Mouse (Mus musculus) midbrain, embryonic 12.5 days (tissue): ENCODE measurements around the gene Rhob. TPM values are rescaled to one million over a fixed set of nuclear protein-coding genes. Genes with fewer than 3 reads are reported as not detected.

Experiments
- ATAC-seq: fragments of 200-750 bp; cut with Nextera tagmentation; 2 replicates; pipeline ENCODE4 v1.8.0; 2017; ENCODE audit warnings: low read depth, moderate TSS enrichment, moderate library complexity; ENCODE audit not compliant: low FRiP score
- H3K27ac ChIP-seq: fragments of 300-500 bp; sonication (generic); replicated peaks from 2 replicates; pipeline ENCODE4 v1.5.1; 2016; ENCODE audit warnings: mild to moderate bottlenecking
- H3K27me3 ChIP-seq: fragments of 300-500 bp; sonication (generic); 2 replicates; pipeline ENCODE4 v1.6.1; 2016; ENCODE audit warnings: mild to moderate bottlenecking
- H3K36me3 ChIP-seq: fragments of 300-500 bp; sonication (generic); 2 replicates; pipeline ENCODE4 v1.6.1; 2016
- H3K4me1 ChIP-seq: fragments of 300-500 bp; sonication (generic); 2 replicates; pipeline ENCODE4 v1.6.1; 2016
- H3K4me2 ChIP-seq: fragments of 300-500 bp; sonication (generic); replicated peaks from 2 replicates; pipeline ENCODE4 v1.6.1; 2016; ENCODE audit warnings: mild to moderate bottlenecking, moderate library complexity
- H3K4me3 ChIP-seq: fragments of 300-500 bp; sonication (generic); 2 replicates; pipeline ENCODE4 v1.5.1; 2016; ENCODE audit warnings: mild to moderate bottlenecking
- H3K9ac ChIP-seq: fragments of 300-500 bp; sonication (generic); replicated peaks from 2 replicates; pipeline ENCODE4 v1.6.1; 2016; ENCODE audit warnings: mild to moderate bottlenecking, moderate library complexity
- H3K9me3 ChIP-seq: fragments of 300-500 bp; sonication (generic); 2 replicates; pipeline ENCODE4 v1.6.1; 2016; ENCODE audit warnings: mild to moderate bottlenecking
- WGBS: fragments of 180-500 bp; shearing (Covaris S2); methylation state at CpG from one replicate; pipeline ENCODE4 v1.1.7; 2016; 5-methylcytosine and 5-hydroxymethylcytosine counted together
- polyA plus RNA-seq: library from polyadenylated mRNA; unstranded; fragments of >200 nt; fragmentation: Nextera tagmentation; extraction: Ambion mirVana; gene quantifications from 2 replicates; pipeline ENCODE4 v1.2.1, GENCODE M21; 2016

The Rhob gene
- polyA plus RNA-seq, 1 experiment from 2014 or later = 72.0 TPM

DNA sequence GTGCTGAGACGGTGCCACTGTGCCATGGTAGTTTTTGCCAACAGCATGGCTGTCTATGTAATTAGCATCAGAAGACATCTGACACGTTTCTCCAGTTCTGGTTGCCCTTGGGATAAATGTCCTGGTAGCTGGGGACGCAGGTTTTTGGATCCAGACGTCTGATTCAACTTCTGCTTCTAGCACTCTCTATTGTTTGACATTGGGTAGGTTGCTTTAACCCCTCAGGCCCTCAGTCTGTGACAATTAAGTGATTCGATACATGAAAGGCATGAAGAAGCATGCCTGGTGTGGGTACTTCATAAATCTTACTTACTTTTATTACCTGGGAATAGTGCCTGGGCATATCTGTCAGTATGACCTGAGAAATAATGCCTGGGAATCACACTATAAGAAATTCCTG is 24.3 kb upstream of the Rhob start:
- Histone ChIP-seq H3K4me2 (no peak overlapping the region), H3K27ac (no peak overlapping the region), H3K27me3 (no peaks in the 10 kb centered on the region), H3K4me3 (no peak overlapping the region), H3K9me3 (no peaks in the 10 kb centered on the region), H3K9ac (no peak overlapping the region), H3K4me1 (no peaks in the 10 kb centered on the region), H3K36me3 (no peaks in the 10 kb centered on the region)
- no peak for ATAC-seq
- WGBS = 64% methylated on average over 5 of the region's 5 CpGs

DNA sequence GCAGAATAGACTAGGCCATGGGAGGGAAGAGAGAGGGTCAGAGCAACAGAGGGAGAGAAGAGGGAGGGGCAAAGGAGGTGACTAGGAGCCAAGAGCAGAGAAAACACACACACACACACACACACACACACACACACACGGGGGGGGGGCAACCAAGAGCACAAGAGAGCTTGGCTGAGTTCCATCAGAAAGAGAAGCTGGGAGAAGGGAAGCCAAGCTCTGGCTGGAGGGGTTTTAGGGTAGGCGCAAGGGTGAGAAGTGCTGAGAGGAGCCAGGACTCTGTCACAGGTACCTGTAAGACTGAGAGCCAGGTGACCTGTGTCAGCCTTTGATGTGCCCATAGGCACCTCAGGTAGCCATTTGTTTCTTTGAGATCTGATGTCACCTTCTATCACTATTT is 22.9 kb upstream of the Rhob start:
- Histone ChIP-seq H3K9me3 (no peaks in the 10 kb centered on the region), H3K27me3 (no peaks in the 10 kb centered on the region), H3K36me3 (no peaks in the 10 kb centered on the region), H3K4me2 (no peak overlapping the region), H3K4me3 (no peak overlapping the region), H3K4me1 (no peaks in the 10 kb centered on the region), H3K9ac (no peak overlapping the region), H3K27ac (no peak overlapping the region)
- ATAC-seq = no peak
- WGBS = 66% methylated on average over 2 of the region's 2 CpGs

DNA sequence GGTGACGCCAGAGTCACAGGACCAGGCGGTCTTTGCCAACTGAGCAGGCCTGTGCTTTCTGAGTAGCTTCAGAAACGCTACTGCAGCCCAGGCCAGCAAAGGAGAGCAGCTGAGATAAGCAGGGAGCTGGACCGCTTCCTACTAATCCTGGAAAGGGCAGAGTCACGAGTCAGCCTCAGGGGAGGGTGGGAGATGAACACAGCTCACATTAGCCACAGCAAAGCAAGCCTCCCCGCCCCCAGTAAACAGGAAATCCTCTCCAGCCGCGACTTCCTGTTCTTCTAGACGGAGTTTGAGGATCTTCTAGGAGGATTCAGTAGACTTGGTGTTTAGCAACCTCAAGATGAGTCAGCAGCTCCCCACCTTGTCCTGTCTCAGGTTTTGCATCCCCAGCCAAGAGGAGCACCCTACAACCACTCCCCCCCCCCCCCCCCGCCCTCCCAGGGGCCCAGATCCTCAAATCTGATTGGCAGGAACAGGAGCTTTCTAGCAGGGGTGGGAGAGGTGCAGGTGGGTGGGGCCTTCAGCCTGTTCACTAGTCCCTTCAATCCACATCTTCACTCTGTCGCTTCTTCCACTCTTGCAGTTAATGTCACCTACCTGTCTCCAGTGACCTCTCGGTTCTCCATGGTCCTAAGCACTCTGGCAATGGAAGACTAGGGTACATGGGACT is 21.7 kb upstream of the Rhob start:
- Histone ChIP-seq H3K4me3 (no peak overlapping the region), H3K36me3 (no peaks in the 10 kb centered on the region), H3K4me2 (no peak overlapping the region), H3K9ac (no peak overlapping the region), H3K27me3 (no peaks in the 10 kb centered on the region), H3K4me1 (no peaks in the 10 kb centered on the region), H3K27ac (no peak overlapping the region), H3K9me3 (no peaks in the 10 kb centered on the region)
- 56% methylated on average over 11 of the region's 12 CpGs for WGBS
- no peak for ATAC-seq

DNA sequence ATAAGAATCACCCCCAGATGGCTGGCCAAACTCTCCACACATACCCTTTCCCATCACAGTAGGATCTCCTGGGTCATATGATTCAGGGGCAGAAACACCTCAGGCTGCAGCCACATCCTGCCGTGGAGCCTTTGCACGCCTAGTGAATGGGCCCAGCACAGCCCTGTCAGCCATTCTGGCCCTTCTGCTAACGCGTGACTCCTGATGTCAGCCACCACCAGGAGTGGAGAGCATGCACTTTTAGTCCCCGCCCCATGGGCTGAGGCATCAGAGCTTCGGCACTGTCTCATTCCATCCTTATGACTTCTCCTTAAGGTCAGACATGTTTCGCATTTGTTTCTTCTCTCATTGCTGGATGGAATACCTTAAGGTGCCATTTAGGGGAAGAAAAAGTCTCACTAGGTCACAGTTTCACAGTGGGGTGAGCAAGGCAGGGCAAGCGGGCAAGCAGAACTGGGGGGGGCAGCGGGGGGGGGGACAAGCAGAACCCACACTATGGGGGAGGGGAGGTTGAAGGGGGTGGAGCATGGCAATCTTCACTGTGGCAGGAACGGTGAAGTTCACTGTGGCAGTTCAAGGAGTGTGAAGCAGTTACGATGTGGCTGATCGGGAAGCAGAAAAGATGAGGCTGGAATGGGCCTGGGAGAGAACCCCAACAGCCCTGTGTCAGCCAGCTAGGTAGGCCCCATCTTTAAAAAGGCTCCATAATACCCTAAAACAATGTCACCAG is 19.8 kb upstream of the Rhob start:
- Histone ChIP-seq H3K9me3 (no peaks in the 10 kb centered on the region), H3K27me3 (no peaks in the 10 kb centered on the region), H3K4me1 (no peaks in the 10 kb centered on the region), H3K4me3 (no peak overlapping the region), H3K9ac (no peak overlapping the region), H3K4me2 (no peak overlapping the region), H3K36me3 (no peaks in the 10 kb centered on the region), H3K27ac (no peak overlapping the region)
- 67% methylated on average over 12 of the region's 12 CpGs for WGBS
- no peak for ATAC-seq

DNA sequence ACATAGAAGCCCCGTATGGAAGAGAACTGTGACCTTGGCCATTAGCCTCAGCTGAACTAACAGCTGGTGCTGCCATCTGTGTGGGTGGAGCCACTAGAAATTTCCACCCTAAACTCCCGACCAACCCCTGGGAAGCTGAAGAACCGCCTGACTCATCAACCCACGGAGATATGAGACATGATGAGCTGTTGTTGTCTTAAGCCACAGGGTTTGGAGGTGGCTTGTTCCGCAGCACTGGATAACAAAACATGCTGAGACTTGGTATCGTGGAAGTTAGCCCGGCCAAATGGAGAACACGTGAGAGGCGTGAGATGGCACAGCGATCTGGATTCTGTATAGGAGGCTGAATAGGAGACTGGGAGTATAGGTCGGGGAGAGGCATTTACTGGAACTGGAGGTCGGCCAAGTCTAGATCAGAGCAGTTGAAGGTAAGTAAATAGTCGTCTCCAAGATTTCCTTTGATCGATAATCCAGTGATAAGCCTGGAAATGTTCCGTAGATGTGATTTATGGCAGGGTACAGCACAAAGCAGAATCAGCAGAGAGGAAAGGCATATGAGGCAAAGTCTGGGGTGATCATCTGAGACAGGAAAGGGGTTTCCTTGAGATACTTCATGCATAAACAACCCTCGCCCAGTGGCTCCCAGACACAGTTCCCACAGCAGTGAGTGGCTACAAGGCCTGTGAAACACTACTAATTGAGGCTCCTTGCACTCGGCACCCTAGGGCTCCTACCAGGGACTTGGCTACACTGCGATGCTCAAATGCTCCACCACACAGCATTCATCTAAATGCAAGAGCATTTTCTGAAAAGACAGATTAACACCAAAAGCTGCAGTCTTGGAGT is 11.5 kb upstream of the Rhob start:
- H3K4me2 ChIP-seq = no peak overlapping the region
- H3K36me3 ChIP-seq = no peaks in the 10 kb centered on the region
- H3K27me3 ChIP-seq = no peaks in the 10 kb centered on the region
- no peak overlapping the region for H3K9ac ChIP-seq
- H3K9me3 ChIP-seq = no peaks in the 10 kb centered on the region
- H3K27ac ChIP-seq = no peak overlapping the region
- WGBS = 81% methylated on average over 18 of the region's 18 CpGs
- no peak for ATAC-seq
- H3K4me1 ChIP-seq = no peaks in the 10 kb centered on the region
- no peak overlapping the region for H3K4me3 ChIP-seq

DNA sequence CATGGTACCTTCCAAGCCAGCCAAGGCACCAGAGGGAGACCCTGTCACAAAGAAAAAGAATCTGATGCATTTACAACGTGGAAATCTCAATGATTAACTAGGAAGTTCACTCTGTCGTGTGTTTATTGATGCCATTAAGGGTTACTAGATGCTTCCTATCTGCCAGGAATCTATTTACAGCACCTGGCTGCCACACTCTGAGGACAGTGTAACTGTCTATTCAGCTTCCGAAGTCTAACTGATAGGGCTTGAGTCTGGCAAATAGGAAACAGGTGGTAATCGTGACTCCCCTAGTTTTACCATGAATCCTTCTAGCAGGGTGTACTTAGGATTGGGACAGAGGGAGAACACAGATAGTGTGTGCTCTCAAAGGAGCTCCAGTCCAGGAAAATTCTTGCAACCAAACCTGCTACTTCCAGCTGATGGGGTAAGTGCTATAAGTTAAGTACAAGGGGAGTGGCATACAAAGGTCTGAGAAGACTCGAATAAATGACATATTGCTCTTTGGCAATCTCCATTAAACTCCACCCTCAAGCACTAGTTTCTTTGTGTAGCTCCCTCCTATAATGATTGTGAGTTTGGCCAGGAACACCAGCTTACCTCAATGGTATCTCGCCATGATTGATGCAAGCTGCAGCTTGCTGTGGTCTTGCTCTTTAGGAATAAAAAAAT is 10.6 kb upstream of the Rhob start:
- Histone ChIP-seq H3K9me3 (no peaks in the 10 kb centered on the region), H3K27me3 (no peaks in the 10 kb centered on the region), H3K4me1 (no peaks in the 10 kb centered on the region), H3K36me3 (no peaks in the 10 kb centered on the region), H3K4me3 (no peak overlapping the region), H3K4me2 (no peak overlapping the region), H3K27ac (no peak overlapping the region), H3K9ac (no peak overlapping the region)
- no peak for ATAC-seq
- WGBS = 78% methylated on average over 6 of the region's 6 CpGs

DNA sequence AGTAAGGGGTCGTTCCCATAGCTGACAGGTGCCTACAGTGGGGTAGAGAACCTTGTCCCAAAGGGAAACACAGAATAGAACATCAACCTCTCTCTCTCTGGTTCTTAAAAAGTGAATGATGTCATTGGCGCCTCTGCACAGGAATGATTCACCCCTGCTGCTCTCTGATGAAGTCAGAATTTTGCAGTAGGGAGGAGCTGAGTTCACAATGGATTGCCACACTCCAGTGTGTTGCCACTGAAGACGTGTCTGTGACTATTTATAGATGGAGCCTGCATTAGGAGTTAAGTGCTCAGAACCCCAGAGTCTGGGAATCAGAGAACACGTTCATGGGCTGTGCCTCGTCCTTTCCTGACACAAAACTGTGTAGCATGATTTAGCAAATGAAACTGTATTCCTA is 9.9 kb upstream of the Rhob start:
- Histone ChIP-seq H3K4me1 (no peaks in the 10 kb centered on the region), H3K27ac (no peak overlapping the region), H3K9ac (no peak overlapping the region), H3K27me3 (no peaks in the 10 kb centered on the region), H3K36me3 (no peaks in the 10 kb centered on the region), H3K4me3 (no peak overlapping the region), H3K4me2 (no peak overlapping the region), H3K9me3 (no peaks in the 10 kb centered on the region)
- WGBS = 80% methylated on average over 5 of the region's 5 CpGs
- no peak for ATAC-seq

DNA sequence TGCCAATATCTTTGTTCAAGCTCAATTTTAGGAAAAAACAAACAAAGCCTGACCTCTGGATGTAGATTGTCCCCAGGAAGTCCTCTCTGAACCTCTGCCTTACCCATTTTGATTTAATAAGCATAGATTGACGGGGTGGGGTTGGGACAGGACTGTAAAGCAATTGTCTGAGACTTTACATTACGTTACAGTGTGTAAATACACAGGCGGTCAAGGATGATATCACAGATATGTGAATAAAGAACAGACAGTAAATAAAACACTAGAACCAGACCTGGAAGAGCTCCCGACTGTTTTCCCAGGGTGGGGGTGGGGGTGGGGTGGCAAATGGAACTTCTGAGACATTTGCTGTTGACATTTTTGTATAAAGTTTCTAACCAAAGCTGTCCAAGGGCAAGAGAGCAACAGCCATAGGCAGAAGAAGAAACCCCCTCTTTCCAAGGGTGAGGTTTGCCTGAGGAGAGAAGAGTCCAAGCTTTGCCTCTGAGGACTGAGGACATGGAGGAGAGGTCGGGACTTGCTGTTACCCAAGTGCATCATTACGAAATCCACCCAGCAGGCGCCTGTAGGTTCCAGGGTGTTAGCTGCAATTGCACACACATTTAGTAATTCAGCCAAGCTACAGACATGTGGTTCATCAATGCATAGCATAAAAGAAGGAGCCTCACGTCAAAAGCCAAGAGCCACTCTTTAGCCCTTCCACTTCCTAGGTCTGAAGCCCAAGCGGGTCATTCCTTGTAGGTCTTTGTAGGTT is 7.3 kb upstream of the Rhob start:
- no peak overlapping the region for H3K4me2 ChIP-seq
- ATAC-seq = no peak
- no peaks in the 10 kb centered on the region for H3K27me3 ChIP-seq
- no peaks in the 10 kb centered on the region for H3K9me3 ChIP-seq
- 75% methylated on average over 9 of the region's 9 CpGs for WGBS
- H3K27ac ChIP-seq = no peak overlapping the region
- no peak overlapping the region for H3K9ac ChIP-seq
- H3K4me1 ChIP-seq = no peaks in the 10 kb centered on the region
- H3K36me3 ChIP-seq = no peaks in the 10 kb centered on the region
- H3K4me3 ChIP-seq = no peak overlapping the region

DNA sequence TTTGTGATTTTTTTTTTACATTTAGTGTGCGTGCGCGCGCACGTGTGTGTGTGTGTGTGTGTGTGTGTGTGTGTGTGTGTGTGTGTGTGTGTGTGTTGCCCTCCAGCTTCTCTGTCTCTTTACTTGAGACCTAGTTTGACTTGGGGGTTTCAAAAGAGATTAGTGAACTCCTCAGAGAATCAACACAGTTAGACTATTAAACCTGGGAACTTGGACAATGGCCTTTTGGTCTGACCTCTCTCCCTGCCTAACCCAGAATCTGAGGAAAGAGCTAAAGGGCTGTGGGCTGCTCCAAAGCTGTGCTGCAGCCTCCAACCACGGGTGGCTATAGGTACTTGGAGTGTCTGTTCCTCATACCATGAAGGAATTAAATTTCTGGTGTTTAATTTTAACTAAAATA is 4.3 kb upstream of the Rhob start:
- H3K27ac ChIP-seq = no peak overlapping the region
- H3K4me2 ChIP-seq = no peak overlapping the region
- H3K4me3 ChIP-seq = no peak overlapping the region
- ATAC-seq = no peak
- WGBS = 86% methylated on average over 6 of the region's 6 CpGs
- H3K9me3 ChIP-seq = no peaks in the 10 kb centered on the region
- no peak overlapping the region for H3K9ac ChIP-seq
- no peaks in the 10 kb centered on the region for H3K36me3 ChIP-seq
- H3K4me1 ChIP-seq = peaks cover 10% of the 10 kb centered on the region
- H3K27me3 ChIP-seq = no peaks in the 10 kb centered on the region

DNA sequence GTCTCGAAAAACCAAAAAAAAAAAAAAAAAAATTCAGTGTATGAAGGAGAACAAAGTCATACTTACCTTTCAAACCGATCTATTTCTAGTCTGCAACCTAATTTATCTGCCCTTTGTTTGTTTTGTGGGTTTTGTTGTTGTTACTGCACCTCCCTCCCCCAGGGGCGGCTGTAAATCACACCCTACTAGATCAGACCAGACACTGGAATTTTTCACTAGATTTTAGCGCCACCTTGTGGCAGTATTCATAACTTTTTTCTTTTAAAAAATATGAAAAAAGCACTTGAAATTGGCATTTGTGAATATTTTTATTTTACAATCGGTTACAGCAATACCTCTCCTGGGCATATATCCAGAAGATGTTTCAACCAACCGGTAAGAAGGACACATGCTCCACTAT is 2.7 kb upstream of the Rhob start:
- no peak for ATAC-seq
- Histone ChIP-seq H3K36me3 (no peaks in the 10 kb centered on the region), H3K27me3 (no peaks in the 10 kb centered on the region), H3K4me1 (peaks cover 21% of the 10 kb centered on the region), H3K4me2 (no peak overlapping the region), H3K9me3 (no peaks in the 10 kb centered on the region), H3K27ac (no peak overlapping the region), H3K9ac (no peak overlapping the region), H3K4me3 (no peak overlapping the region)
- 18% methylated on average over 6 of the region's 6 CpGs for WGBS

DNA sequence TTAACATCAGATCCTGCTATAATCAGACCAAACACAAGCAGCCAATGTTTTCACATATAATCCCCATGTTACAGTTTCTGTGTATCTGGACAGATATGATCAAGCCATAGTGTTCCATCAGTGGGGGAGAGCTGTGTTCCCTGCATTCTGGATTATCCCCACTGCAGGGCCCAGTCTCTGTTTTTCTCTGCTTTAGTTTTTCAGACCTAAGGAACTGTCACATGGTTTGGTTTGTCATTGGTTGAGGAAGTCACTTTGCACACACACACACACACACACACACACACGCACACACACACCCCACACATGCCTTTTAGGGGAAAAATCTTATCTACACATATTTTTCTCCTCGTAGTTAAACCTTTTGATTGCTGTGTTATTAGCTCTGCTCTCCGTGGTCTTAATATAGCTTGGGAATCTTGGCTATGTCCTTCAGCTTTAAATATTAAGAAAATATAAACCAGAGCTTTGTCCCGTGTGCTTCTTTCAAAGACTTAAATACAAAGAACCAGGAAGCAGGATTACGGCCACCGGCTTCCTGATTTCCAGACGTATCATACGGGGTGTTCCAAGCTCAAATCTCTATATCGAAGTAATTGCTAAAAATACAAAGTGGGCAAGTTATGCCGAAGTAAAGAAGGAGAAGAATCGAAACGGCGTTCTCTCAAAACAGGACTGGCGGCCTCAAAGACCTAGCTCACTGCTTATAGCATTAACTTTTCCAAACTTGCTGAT is 1.9 kb upstream of the Rhob start:
- Histone ChIP-seq H3K4me3 (no peak overlapping the region), H3K27me3 (no peaks in the 10 kb centered on the region), H3K9ac (no peak overlapping the region), H3K36me3 (no peaks in the 10 kb centered on the region), H3K4me2 (no peak overlapping the region), H3K4me1 (peaks cover 29% of the 10 kb centered on the region), H3K27ac (no peak overlapping the region), H3K9me3 (no peaks in the 10 kb centered on the region)
- no peak for ATAC-seq
- 89% methylated on average over 14 of the region's 14 CpGs for WGBS
